Mouse (Mus musculus) layer of hippocampus, adult 11-12 months (tissue): ENCODE measurements around the gene Nlrp4b.
"Not testable (repeated sequence)": the region's sequence is repeated elsewhere in the genome, so short reads cannot be mapped to it uniquely, and the experiment has no call there.

Experiments
- DNase-seq: peaks from one replicate; pipeline ENCODE4 v3.0.0; 2022; ENCODE audit warnings: low spot score

The Nlrp4b gene

DNA sequence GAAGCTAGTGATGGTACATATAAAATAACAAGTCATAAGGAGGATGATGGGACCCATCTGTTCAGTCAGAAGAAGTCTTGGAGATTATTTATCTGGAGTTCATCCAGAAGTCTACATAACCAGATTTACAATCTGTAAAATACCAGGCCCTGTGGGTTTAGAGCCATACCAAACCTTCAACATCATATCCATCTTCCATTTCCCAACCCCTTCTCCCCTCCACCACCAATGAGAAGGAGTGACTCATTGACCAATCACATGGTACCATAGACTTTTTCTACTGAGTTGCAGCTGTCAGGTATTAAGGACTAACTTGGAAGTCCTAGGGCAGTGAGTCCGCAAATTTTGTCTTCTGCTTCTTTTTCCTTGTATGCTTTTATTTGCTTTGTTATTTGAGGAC lies at the start of gene Nlrp4b:
TSS of gene Nlrp4b (plus strand) at position 301 of the 400 bp plus-strand sequence.
- DNase-seq: no peak

DNA sequence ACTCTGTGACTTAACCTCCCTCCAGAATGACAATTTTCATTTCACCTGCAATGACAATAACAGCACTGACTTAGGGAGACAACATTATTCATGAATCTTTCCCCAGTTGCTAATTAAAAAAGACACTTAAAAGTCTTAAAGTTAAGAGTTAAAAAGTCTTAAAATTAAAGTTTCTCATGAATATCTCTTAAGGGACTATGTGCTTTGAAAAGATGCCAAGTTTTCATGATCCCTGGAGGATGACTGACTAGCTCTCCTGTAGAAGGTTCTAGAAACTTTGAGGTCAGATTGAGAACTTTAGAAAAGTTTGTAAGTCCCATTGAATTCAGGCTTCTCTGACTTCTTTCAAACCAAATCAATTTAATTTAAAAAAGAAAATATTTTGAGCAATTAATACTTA lies 66.7 kb downstream of the Nlrp4b start, which contains the start of gene Vmn1r71:
TSS of gene Vmn1r71 (minus strand) at position 101 of the 400 bp plus-strand sequence.
- no peak for DNase-seq

- DNase-seq: not testable (repeated sequence)
These were observed 70.0 kb downstream of the Nlrp4b start for GRCm38 (mm10) chr7:10757551-10757950.
